Mouse (Mus musculus) forelimb bud, embryonic 11.5 days (tissue): ENCODE measurements at regions not wholly inside any gene's neighbourhood (a gene's known extent, or its start where the extent isn't known, plus 50 kb on each side); places are given as distances from the start of the nearest gene placed in this dataset.

Experiments used
- DNase-seq: peaks from one replicate; pipeline ENCODE4 v3.0.0-alpha.2; 2012; ENCODE audit warnings: low read depth, low spot score

GRCm38 (mm10) chr2:46179741-46180140, 1062.5 kb upstream of the Zeb2 start:
- no peak for DNase-seq

DNA sequence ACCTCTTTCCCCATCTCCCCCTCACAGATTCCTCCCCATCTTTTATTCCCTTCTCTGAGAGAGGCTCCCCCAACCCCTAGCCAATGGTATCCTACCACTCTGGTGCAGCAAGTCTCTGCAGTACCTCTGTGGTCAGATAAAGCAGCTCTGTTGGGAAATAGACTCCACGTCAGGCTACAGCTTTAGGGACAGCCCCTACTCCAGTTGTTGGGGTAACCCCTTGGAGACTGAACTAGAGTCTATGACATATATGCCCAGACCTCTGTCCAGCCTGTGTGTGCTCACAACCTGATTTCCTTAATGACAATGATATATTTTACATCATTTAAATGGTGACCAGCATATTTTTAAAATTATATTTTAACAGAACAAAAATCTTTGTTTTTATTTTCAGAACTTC, 1051.3 kb upstream of the Zeb2 start:
- DNase-seq = no peak

- DNase-seq = no peak
Observed at GRCm38 (mm10) chr2:46149848-46150247, 1032.7 kb upstream of the Zeb2 start.

DNA sequence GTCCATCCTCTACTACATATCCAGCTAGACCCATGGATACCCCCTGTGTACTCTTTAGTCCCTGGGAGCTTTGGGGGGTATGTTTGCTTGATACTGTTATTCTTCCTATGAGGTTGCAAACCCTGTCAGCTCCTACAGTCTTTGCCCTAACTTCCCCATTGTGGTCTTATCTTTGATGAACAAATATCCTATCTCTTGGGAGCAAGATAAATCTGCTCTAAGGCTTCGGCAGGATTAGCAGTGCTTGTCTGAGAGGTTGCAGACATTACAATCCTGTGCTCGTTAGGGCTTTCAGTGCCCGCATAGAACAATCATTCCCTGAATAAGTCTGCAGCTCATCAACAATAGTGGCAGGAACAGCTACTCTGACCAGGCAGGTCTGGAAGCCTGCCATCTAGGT, 1002.7 kb upstream of the Zeb2 start:
- DNase-seq = no peak

GRCm38 (mm10) chr2:46106991-46107390, 989.8 kb upstream of the Zeb2 start:
- DNase-seq = no peak

DNA sequence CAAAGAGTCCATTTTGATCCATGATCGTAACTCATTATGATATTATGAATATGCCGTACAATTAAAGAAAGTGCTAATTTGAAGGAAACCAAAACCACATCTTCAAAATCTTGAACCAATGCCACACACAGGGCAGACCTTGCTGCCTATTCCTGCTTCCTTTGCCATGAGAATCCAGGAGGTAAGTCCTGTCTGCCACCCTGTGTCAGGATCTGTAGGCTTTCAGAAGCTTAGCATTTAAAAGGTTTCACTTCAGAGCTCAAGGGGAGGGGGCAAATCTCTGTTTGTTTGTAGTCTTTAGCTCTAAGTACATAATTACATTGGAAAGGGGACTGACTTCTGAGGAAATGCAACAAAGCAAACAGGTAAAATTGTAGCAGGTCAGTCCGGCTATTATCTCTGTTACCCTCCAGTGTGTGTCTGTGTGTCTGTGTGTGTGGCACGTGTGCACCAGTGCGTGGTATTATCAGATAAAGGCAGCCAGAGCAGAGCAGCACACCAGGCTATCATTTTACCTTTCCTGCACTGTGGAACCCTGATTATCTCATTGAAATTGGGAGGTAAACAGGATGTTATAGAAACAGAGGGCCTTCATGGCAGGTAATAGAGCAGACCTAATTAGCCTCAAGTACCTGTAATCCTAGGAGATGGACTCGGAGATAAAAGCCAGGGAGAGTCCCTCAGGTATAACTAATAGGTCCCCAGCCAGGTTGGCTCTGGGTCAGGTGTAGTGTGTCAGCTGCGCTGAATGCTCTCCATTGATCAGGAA, 948.0 kb upstream of the Zeb2 start:
- no peak for DNase-seq

- DNase-seq = no peak
Observed at GRCm38 (mm10) chr2:46055729-46056128, 938.5 kb upstream of the Zeb2 start.

GRCm38 (mm10) chr2:46054902-46055301, 937.7 kb upstream of the Zeb2 start:
- DNase-seq = no peak

DNA sequence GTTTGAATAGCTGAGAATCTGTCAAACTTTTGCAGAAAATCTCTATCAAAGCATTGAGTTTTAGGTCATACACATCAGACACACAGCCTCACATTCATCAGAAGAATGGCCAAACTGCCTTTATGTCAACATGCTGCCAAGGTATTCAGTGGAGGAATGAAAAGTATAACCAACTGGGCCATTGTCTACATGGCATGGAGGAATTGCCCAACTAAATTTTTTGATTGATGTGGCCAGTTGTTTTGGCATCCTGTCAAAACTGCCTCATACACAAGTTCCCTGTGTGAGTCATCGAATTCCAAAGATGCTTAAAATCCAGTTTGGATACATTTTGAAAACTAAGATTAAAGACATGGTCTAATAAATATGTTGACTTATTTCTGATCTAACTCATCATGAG, 904.7 kb upstream of the Zeb2 start:
- no peak for DNase-seq

- DNase-seq = no peak
Observed at GRCm38 (mm10) chr2:46013771-46014269, 896.6 kb upstream of the Zeb2 start.

GRCm38 (mm10) chr2:46012716-46013115, 895.5 kb upstream of the Zeb2 start:
- no peak for DNase-seq

- DNase-seq = no peak
Observed at GRCm38 (mm10) chr2:45975157-45975556, 858.0 kb upstream of the Zeb2 start.

GRCm38 (mm10) chr2:45968635-45969034, 851.4 kb upstream of the Zeb2 start:
- no peak for DNase-seq

DNA sequence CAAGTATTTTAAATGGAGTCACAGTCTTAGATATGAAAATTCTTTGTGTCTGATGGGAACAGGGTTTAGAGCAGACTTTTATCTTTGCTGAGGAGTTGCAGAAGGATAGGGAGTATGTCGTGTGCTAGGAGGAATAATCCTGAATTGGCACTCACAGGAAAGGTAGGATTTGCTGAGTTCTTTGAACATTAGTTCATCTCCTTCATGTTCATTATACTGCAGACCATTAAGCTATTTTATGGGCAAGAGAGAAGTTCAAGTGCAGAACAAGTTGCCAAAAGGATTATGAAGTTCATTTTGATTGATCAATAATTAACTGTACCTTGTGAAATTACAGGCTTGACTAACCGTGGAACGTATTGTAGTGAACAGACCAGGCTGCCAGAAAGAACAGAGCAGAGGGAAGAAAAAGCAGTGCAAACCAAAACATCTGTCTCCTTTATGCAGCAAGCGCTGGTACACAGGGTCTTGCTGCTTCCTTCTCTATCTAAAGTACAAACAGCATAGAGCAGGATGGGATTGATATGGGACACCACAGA, 839.7 kb upstream of the Zeb2 start:
- no peak for DNase-seq

DNA sequence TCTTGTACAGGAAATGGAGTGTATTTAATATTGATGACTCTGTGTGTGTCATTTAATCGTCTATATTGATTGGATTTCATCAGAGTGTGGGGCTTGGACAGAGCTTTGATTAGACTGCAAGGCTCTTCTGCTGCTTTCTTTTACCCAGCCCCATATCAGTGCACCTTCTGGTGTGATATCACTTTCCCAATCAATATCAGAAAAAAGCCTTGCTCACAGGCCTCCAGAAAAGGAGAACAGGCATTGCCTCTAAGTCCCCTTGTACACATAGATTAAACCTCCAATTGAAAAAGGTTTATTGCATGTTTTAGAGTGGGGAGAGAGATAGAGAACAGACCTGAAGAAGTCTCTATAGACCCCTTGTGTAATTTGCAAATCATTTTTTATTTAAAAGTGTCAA, 831.6 kb upstream of the Zeb2 start:
- DNase-seq = no peak

DNA sequence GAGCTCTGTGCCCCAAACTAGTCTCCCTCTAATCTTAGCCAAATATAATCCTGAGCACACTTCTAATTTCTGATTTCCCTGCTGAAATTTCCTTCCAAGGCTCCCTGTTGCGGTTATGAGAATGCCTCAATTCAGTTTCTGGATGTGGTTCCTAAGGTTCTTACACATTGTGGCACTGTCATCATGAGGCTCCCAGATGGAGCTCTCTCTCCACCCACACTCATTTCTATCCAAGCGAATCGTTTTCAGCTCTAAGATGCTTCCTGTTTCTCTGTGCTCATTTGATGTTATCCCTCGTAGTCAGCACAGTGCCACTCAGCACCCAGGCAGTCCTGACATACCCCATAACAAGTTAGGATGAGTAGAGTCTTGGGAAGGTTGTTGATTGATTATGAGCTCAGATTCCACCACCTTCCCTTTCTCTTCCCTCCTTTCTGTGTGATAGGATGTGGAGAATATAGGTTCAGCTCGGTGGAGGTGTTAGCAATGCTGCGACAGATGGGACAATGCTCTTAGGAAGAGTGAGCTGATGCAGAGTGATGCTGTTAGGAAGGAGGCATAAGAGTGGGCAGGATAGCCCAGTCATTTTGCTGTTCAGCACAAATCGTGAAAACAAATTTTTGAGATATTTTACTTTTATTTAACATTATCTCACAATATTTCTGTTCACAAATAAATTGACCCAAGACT, 808.7 kb upstream of the Zeb2 start:
- DNase-seq = no peak

- no peak for DNase-seq
Observed at GRCm38 (mm10) chr2:45908871-45909270, 791.7 kb upstream of the Zeb2 start.

DNA sequence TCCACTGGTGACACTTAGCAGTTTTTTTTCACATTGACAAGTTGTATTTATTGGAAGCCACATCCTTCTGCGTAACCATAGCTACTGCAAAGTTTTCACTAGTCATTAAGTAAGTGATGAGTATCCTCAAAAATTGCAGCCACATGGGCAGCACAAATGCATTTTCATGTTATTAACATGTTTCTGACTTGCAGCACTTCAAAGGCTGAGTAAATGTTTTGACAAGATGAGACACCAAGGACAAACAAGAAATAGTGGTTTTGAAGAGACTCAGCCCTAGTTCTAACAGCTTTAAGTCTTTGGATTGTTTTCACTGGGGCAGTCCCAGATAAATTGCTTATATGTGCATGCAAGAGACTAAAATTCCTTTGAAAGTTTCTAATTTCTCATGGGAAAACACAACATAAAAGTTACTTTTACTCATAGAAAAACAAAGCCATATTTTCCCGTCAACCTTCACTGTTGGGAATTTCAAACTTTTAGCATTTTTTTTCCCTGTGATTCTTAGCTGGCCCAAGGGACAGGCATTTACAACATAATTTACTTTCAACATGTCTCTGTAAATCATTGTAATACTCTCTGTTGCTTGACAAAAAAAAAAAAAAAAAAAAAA, 787.5 kb upstream of the Zeb2 start:
- DNase-seq = no peak

DNA sequence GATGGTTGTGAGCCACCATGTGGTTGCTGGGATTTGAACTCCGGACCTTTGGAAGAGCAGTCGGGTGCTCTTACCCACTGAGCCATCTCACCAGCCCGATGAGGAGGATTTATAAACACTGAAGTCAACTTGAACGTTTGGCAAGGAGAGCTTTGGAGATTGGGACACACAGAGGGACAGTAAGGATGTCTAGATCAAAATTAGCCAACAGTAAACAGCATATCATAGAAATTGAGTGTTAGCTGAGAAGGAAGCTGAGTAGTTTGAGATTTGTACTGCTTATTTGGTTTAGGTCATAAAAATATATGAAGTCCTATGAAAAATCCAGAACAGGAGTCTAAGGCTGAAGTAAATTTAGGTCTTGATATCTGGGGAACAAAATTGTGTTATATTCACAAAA, 786.9 kb upstream of the Zeb2 start:
- no peak for DNase-seq

GRCm38 (mm10) chr2:45903350-45903749, 786.2 kb upstream of the Zeb2 start:
- no peak for DNase-seq

GRCm38 (mm10) chr2:45901892-45902291, 784.7 kb upstream of the Zeb2 start:
- no peak for DNase-seq

GRCm38 (mm10) chr2:45884680-45885079, 767.5 kb upstream of the Zeb2 start:
- DNase-seq = no peak
